Mouse (Mus musculus) embryo, embryonic 10.5 days (tissue): ENCODE results near the gene Fkbp14.
A peak's percentile ranks its signal among the peaks of the same experiment; 100 is the strongest.

Source experiments
- DNase-seq: peaks from one replicate; pipeline ENCODE4 v3.0.0-alpha.2; 2015; ENCODE audit warnings: low spot score

The Fkbp14 gene

DNA sequence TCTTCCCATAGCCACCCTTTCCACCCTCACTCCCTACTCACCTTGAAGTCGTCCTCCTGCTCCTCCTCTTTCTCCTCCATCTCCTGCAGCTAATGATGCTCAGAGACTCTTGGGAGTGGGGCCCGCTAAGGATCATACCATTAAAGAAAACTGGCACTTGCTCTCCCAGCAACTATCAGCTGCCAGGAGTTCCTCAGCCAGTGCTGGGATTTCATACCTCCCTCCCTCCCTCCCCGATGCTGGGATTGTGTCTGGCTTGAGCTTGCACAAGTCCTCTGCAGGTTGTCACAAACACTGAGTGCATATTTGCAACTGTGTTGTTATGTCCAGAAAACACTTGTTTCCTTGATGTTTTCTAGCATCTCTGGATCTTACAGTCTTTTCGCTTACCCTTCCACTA lies at the start of gene Fkbp14:
Fkbp14 (minus strand) TSS at position 101 of the 400 bp plus-strand sequence.
- DNase-seq: no peak

DNA sequence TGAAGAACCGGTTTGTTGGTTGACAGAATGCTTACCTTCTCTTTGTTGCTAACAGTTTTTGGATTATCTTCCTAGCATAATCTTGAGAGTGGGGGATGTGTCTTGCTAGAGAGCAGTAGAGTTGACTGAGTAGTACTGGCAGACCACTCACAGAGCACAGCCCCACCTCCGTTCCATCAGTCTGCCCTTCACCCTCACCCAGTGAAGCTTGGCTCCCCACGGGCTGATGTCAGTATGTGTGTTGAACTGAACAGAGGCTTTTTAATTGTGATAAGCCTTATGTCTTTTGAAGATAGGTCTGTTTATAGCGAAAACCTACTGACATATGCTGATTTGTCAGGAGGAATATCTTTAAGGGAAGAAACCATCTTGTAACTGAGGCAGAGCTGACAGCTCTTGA lies 46.1 kb upstream of the Fkbp14 start:
- no peak for DNase-seq

DNA sequence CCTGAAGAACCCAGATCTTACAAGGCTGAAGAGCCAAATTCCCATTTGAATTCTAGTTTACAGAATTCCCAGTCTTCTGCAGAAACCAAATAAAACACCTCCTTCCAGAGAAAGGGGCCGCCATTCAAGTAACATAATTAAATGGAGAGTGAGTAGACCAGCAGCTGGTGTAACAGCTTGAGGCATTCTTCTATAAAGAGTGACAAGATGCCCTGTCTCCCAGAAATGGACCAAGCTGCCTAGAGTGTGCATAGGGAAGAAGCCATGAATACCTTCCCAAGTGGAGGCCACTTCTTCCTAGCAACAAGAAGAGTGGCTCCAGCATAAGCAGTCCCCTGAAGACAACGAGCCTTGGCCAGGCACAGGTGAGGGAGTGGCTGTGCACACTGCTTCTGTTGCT lies 44.8 kb upstream of the Fkbp14 start:
- no peak for DNase-seq

DNA sequence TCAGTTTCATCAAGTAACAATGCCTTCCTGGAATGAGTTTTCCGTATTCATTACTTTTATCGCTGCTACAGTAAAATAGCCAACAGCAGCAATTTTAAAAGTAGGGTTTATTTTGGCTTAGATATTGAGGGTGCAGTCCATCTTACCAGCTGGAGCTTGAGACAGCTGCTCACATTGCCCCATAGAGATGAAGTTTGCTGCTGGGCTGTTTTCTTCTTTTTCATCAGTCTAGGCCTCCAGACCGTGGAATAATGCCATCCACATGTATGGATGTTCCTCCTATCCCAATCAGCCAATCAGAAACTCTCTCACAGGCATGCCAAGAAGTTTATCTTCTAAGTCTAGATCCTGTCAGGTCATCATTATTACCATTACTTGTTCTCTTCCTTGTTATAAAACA lies 42.8 kb upstream of the Fkbp14 start:
- DNase-seq: no peak

DNA sequence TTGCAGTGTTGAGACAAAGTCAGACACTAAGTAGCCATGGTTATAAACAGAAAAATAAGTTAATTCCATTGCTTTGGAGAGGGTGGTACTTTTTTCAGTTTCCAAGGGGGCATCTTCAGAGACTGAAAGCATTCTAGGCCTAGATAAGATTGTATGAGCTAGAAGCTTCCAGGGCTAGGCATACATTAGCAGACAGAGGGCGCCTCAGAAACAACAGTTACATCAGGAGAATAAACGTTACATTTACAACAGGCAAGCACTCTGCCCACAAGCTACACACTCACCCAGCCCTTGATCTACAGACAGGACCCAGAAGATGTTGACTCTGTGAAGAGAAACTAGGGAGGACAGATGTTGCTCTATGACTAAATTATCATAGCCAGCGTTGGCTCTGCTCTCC lies 34.4 kb upstream of the Fkbp14 start:
- DNase-seq: peak; percentile 21

DNA sequence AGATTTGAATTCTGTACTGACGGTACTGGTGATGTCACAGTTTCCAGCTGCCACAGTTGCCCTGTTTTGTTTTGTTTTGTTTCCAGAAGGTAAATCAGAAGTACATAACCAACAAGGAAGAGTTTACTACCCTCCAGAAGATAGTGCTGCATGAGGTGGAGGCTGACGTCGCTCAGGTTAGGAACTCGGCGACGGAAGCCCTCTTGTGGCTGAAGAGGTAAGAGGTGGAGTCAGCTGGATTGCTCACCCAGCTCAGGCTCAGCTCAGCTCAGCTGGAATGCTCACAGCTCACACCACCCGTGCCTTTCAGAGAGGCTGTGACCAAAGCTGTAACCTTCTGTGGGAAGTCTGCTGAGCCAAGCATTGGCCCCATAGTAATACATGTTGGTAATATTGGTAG lies 32.6 kb upstream of the Fkbp14 start:
- DNase-seq: peak; percentile 34

DNA sequence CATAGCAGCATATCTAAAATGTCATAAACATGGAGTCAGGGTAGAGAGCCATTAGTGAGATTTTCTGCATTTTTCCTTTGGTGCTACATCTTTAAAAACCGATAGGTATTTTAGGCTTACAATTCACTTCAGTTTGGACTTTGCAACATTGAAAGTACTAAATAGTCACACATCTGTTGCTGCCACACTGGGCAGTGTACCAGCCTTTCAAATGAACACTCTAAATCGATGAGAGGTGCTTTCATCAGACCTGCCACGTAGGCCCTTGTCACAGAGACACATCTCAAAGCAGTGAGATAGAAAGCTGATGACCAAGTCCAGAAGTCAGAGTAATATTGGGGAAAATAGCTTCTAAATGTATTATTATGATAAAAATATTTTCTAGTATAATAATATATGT lies 31.3 kb upstream of the Fkbp14 start:
- DNase-seq: no peak

DNA sequence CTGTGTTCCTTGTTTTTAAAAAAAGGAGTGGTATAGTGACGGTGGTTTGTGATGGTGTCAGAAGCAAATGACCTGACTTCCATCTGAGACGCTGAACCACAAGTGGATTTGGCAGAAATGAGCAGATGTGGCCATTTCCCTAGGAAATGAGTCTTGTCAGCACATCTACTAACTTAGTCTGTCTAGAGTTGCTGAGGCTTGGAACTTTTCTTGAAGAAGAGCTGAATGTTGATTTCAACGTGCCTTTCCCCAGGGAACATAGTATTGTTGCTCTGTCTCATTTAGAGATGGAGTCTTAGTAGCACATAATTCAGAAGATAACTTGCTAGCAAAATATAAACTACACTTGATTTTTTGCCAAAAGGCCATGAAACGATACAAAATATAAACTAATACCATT lies 23.2 kb upstream of the Fkbp14 start:
- DNase-seq: no peak

DNA sequence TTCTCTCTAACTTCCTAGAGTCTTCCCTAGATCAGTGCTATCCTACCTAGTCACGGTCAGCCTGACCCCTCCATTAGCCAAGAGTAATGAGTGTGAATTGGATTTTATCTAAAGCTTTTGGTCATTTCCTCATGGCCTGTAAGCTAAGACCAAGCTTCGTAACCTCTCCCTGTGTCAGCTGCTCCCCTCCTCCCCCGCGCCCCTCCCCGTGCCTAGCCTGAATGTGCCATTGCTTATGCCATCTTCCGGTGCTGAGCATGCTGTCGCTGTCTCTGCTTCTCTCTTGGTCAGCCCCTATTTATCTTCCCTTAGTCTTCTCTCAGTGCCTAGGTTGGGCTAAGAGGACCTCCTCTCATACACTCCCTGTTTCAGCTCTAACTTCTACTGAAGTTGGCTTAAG lies 22.4 kb upstream of the Fkbp14 start:
- DNase-seq: no peak

DNA sequence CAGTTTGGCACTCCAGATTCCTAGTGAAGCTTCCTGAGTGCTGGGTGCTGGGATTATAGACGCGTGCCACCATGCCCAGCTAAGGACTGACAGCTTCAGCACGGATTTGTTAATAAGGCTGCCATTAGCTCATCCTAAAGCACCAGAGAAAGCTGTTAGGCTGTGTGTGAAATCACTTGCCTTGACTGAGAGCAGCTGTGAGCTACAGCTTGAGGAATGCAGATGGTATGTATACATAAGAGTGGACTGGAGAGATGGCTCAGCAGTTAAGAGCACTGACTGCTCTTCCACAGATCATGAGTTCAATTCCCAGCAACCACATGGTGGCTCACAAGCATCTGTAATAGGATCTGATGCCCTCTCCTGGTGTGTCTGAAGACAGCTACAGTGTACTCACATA lies 20.3 kb upstream of the Fkbp14 start:
- DNase-seq: no peak

DNA sequence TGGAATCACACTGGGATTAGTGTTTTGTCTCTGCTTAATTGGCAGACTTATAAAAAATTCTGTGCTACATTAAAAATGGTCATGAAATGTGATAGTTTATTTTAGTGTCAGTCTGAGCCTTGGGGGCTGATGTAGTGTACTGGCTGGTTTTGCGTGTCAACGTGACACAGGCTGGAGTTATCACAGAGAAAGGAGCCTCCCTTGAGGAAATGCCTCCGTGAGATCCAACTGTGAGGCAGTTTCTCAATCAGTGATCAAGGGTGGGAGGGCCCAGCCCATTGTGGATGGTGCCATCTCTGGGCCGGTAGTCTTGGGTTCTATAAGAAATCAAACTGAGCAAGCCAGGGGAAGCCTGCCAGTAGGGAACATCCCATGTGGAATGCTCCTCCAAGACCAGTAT lies 9.1 kb upstream of the Fkbp14 start:
- DNase-seq: no peak

DNA sequence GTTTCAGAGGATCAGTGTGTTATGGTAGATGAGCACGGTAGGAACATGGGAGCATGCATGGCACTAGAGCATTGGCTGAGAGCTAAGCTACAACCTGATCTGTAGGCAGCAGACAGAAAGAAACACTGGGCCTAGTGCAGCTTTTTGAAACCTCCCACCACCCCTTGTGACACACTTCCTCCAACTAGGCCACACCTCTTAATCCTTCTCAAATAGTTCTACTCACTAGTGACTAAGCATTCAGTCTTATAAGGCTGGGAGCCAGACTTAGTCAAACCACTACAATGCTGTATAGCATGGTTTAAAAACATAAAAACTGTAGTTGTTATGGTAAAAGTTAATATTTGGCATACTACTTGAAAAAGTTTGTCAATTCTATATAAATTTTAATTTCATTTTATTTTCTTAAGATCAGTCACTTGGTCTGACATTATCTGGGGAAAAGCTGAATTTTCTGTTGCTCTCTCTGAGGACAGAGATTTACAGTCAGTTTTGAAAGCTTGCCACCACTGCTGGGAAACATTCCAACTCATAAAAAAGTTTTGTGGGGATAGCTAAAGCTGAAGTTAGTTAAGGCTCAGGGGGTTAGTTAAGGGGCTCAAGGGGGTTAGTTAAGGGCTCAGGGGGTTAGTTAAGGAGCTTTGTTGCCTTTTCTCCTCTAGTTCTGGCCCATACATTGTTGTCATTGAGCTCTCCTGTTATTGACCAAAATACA lies 7.0 kb upstream of the Fkbp14 start:
- no peak for DNase-seq

DNA sequence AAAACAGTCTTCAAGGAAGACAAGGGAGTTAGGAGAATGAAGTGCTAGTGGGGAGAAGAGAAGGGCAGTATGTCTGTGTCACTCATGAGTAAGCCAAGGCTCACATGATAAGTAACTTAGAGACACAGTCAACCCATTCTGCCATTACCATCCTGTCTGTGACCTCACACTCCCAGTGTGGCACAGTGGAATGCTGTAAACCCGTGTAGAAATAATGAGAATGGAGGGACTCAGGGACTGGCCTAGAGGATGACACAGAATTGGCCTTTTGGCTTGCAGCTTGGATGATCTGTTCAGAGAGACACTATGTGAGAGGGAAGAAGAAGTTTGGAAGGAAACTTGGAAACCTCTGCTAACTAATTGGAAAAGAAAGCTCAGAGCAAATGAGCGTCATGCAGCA lies 5.8 kb upstream of the Fkbp14 start:
- DNase-seq: no peak

DNA sequence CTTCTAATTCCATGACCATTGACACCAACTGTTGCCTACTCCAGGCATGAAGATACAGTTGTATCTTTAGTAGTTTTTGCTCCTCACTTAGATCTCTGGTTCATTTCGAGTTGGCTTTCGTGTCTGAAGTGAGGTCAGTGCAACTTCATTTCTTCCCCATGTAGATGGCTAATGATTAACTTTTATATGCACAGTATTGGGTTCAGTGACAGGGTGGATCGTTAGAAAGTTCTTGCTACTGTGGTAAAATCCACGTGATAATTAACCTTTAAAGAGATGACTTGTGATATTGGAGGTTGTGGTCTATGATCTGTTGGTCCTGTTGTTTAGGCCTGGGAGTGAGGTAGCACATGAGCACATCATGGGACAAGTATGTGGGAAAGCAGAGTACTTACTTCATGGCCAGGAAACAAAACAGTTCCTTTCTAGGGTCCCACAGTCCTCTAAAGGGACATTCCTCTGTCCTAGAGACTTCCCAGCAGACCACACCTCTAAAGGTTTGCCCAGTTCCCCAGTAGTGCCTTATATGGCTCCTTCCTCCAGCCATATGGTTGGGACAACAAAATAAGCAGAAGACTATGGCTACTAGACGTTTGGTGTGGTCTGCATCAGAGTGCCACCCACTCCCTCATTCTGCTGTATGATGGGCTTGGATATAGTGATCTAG lies 3.7 kb upstream of the Fkbp14 start:
- DNase-seq: no peak

DNA sequence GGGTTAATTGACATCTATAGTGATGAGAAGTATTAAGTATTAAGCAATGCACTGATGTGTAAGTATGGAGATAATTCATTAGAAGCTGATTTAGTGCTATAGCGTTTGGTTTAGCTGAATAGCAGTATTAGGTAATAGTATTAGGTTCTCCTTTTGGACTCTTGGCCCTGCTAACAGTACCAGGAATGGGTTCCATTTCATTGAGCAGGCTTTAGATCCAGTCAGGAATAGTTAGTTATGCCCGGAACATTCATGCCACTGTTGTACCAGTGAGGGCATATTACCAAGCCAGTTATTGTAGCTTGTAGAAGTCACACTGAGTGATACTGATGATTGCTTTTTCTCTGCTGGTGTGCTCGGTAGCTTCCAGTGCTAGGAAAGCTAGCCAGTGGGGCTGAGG lies 603 bp upstream of the Fkbp14 start:
- DNase-seq: no peak

DNA sequence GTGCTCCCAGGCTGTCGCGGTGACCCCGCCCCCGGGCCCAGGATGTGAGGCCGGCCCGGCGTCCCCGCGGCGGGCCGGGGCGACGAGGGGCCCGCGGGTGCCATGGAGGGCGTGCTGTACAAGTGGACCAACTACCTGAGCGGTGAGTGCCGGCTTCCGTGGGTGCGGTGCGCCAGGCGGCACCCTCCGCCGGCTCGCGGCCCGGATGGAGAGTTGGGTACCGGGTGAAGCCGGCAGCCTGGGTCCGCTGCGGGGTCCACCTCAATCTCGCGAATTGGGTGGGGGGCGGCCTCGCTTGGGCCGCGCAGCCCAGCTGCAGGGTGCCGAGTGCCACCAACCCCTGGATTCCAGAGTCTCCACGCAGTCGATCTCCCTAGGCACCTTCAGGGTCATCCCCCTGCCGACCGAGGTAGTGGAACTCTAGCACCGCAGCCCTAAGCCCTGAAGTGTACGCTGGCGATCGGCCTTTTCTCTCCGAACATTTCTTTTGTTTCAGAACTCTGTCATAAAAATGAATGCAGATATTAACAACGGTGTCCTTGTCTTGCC lies 1.7 kb downstream of the Fkbp14 start:
- DNase-seq: peak; percentile 43

DNA sequence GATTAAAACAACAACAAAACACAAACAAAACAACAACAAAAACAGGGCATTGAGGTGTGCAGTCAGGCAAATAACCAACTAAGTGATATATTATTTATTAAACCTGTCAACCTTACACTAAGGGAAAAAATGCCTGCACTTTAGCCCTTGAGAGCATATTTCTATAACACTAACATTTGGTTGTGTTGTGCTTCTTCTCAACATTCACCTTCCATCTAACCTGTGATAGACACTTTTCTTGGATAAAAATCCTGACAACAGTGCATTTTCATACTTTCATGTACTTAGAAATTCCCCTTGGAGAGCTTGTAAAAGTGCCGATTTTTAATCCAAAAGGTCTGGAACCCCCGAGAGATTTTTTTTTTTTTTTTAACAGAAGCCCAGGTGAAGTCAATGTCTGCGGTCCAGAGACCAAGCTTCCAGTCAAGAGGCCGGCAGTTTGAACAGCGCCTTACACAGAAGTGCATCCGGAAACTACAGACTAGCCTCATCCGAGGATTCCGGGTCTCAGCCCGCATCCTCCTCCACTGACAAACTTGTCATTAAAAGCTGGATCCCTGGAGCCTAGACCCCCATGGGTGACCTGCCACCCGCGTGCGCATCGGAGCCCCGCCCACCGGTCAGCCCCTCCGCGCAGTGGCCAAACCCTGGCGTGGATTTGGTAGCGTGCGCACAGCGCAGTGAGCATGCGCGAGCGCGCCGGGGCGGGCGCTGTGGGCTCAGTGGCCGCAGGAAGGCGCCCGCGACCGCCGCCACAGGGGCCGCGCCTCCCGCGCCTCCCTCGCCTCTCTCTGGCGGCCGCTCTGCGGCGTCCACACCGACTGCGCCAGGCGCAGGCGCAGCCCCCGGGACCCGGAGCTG lies 2.4 kb downstream of the Fkbp14 start, which contains the start of gene Plekha8:
Plekha8 (plus strand) TSS at position 643 of the 861 bp plus-strand sequence.
- peak; percentile 92 for DNase-seq

DNA sequence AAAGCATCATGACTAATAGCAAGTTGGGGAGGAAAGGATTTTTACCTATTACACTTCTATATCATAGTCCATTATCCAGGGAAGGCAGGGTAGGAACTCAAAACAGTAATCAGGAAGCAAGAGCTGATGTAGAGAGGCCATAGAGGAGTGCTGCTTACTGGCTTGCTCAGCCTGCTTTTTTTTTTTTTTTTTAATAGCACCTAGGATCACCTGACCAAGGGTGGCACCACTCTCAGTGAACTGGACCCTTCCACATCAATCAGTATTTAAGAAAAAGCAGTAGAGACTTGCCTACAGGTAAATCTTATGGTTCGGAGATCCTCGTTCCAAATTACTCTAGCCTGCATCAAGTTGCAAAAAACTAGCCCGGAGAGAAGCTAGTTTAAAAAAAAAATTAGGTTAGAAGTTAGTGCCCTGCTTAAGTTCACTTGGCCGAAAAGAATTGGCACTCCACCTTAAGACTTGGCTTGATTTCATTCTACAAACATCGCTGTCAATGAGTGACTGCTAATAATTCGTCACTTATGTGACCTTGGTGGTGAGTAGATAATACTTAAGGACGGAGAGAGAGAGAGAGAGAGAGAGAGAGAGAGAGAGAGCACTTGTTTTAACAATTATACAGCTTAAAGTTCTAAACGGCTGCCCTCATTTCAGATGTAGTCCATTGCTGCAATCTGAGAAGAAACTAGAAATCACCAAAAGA lies 3.2 kb downstream of the Fkbp14 start:
- no peak for DNase-seq

DNA sequence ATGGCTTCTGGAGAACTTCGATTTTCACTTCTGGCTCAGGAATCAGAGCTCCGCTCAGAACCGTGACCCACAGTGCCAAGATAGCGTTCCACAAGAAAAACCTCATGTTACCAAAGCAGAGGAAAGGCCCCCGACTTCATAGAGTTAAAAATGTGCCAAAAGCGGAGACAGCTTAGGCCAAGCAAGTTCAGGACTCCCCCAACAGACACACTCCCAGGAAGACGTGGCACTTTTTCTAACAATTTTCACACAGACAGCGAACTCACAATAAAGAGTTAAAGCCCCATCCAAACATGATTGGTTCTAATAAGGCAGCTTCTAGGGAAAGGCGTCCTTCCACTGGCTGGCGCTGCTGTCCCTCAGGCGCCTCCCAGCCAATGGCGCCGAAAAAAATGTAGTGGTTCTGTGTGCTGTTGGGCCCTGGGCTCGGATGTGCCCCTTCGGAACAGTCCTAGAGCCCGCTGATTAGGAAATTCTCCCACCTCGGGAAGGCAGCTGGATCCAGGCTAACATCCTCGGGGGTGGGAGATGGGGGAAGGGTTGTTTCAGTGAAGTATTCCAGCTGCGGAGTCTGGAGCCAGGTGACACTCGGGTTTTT lies 4.1 kb downstream of the Fkbp14 start:
- DNase-seq: peak; percentile 93

DNA sequence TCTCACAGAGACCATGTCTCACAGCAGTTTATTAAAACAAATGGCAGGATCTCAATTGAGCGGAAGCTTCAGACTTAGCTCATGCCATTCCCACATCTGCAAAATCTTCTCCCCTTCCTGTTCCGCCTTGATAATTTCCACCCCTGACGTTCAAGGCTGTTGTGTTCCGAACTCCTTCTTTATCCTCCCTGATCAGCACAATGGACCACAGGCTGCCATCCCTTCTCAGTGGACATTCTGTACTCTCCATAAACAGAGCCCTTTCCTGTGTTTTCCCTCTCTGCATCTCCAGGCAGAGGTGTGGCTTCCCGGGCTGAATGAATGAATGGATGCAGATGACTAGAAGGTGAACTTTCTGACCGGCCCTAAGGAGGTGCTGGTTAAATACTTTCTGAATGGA lies 5.3 kb downstream of the Fkbp14 start:
- no peak for DNase-seq

DNA sequence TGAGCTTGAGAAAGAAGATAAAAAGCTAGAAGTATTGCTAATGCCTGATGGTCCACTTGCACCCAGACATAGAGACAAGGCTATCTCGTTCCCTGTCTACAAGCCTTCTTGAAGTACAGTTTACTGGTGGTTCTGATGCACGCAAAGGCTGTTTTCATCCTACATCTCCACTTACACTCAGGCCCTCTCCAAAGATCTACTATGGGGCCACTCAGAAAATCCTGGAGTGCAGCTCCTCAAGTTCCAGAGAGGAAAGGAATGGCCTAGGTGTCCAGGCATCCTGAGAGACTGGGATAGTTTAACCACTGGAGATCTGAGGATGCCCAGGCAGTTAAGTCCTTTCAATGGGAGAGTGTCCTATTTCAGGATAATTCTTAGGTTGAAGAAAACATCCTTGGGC lies 6.4 kb downstream of the Fkbp14 start:
- DNase-seq: no peak

DNA sequence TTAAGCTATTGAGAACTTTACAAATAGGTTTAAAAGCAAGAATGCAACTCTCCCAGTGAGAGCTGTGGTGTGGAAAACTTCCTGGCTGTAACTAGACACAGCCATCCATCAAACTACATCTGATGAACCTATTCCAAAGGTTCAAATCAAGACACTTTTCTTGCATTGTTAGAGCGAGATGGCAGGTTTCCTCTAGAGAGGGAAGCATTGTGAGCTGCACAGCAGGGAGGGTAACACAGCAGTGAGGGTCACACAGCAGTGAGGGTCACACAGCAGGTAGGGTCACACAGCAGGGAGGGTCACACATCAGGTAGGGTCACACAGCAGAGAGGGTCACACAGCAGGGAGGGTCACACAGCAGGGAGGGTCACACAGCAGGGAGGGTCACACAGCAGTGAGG lies 8.9 kb downstream of the Fkbp14 start:
- no peak for DNase-seq
